Mouse (Mus musculus) left cerebral cortex, postnatal 36 days (tissue): ENCODE measurements at regions not wholly inside any gene's neighbourhood (a gene's known extent, or its start where the extent isn't known, plus 50 kb on each side); places are given as distances from the start of the nearest gene placed in this dataset.
A peak's percentile ranks its signal among the peaks of the same experiment; 100 is the strongest.
"Not testable (repeated sequence)": the region's sequence is repeated elsewhere in the genome, so short reads cannot be mapped to it uniquely, and the experiment has no call there.

Experiments used
- DNase-seq, 2 experiments: peaks; one replicate each; pipeline ENCODE4 v3.0.0; 2021 to 2022; ENCODE audit warnings: low spot score in 2 of 2, mixed read lengths in 1 of 2
- intact Hi-C: fragments of 180-260 bp; cut with DNase I; formaldehyde crosslinking; loops from one replicate; pipeline ENCODE4 v1.15.1; 2025

DNA sequence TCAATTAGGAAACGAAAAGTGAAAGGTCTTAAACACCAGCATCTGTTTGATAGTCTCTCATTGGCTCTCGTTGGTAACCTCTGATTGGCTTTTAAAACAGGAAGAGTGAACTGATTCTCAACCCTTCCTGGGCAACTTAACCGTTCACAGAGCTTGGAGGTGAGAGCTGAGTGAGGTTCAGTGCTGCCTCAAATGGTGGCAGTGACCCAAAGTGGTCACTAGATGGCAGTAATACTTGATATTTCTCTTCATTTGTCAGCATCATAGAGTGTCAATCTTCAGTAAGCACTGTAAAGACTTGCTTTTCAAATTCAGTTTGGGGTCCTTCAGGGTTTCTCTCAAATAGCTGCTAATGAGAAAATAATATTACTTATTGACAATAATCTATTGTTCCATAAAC is 321.8 kb upstream of the Gdi2 start:
- intact Hi-C loops, DNase-seq: not testable (repeated sequence)

DNA sequence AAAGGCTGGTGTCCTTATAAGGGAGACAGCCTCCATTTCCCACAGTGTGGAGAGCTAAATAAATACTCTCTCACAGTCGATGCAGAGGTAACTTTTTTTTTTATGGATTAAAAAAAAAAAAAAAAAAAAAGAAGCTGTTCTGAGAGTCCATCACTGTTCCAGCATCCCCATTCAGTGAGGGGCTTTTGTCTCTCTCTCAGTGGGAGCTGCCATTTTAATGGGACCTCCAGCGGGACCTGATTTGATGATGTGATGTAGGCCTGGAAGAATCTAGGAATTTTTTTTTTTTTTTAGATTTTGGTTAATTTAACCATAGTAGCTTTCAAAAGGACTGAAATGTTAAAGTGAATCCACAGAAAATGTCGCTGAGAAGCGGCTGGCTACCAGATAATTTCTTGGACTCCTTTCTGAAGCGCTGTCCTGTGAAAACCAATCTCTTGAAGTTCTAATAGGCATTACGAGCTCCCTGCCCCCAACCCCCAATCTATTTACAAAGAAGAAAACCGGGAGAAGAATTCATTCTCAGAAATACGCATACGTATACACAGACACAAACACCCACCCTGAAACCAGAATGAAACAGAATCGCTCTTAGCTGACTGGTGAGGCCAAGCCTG is 316.8 kb upstream of the Gdi2 start:
- DNase-seq, intact Hi-C loops: not testable (repeated sequence)

DNA sequence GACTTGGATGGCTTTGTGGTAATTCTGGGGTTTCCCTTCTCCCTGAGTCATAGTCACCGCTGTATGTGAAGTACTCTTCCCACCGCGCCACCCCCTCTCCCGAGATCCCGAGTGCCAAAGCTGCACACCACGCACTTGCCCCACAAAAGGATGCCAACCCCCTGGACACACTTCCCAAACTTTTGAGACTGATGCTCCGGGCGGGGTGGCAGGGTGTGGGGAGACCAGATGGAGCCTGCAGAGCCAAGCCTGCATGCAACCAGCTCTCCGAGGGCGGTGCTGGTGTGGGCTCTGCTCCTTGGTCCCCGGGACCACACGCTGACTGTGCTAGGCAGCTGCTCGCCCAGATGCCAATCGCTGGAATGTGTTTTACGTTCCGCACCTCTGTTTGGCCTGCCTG is 316.2 kb upstream of the Gdi2 start:
- DNase-seq, result peak; percentile 6 to 11
- intact Hi-C loops, result no loop called here

DNA sequence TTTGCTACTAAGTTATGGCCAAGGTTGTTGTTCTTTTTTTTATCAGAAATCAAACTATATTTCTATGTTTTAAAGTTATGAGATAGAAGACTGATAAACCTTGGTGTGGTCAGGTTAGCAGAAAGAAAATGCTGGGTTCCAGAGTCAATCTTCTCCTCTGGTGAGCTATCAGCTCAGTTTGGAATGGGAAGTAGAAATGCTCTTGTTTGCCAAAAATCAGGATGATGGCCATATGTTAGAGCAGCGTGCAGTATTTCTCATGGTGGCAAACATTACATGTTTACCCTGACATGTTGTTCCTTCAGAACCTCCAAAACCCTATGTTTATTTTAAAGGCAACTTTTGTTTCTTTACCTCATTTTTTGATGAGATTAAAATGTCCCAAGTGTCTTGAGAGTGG is 279.5 kb upstream of the Gdi2 start:
- no peak for DNase-seq
- intact Hi-C loops, result no loop called here

DNA sequence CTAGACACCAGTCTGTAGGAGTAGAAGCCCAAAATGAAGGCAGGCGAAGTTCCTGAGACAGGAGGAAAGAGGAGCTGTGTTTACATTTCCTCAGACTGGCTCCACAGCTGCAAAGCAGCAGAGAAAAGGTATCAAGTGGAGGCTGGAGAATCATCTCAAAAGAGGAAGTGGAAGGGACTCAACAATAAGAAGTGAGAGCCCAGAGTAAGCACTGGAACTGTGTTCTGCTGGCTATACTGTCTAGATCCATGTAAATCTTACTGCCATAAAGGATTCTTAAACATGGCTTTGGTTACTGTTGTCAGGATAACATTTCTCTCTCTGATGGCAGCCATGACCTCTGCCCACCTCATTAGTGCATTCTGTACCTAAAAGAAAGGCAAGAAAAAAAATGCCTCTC is 261.7 kb upstream of the Gdi2 start:
- DNase-seq, intact Hi-C loops: not testable (repeated sequence)
